Comparison of ENCODE assay signal across 12 mouse cellular contexts in the genomic region with DNA sequence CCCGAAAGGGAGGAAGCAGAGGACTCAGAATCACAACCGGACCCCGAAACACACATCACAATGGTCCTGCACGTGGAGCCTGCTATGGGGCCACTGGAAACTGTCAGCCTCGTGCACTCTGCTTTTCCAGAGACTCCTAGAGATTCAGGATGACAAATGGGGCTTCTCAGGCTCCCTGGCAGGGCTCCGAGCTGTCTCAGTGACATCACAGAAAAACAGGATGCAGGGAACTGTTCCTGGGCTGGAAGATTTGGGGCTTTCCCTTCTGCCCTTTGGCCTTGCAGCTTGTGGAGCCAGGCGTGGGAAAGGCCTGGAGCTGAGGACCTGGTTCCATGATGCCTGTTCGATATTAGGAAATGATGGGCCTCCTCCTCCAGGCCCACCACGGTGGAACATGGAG.
DNase-seq lines count a peak whose midpoint lies in the region.
"Had no signal": no experiment of that assay in that cellular context is flagged by ENCODE, and none has a peak within 500 bp of the region (broad histone marks: within the 10 kb centered on the region; RNA-seq: fewer than 3 reads in every experiment).

No protein-coding gene starts in this region.

- DNase-seq in heart, adult 18-20 months: peak; percentile 67 to 72
- DNase-seq in heart, postnatal 25 days (ENCODE audit: low spot score): no peak
- DNase-seq in adrenal gland, postnatal 10 days: peak; percentile 41
- peak; percentile 52 to 67 for DNase-seq in heart, adult 9 months (ENCODE audit: low spot score in 2 of 2)
- DNase-seq in kidney, postnatal 14 days: peak; percentile 83
- DNase-seq in neural tube, embryonic 10.5 days (ENCODE audit: extremely low spot score, low spot score): no peak
- DNase-seq in retina, embryonic 14.5 days (ENCODE audit: low spot score): no peak
- no peak for DNase-seq in ovary, adult 18-20 months (ENCODE audit: low spot score)
- DNase-seq: B cell, adult 2 months; cerebellum, postnatal 10 days; gastrocnemius, postnatal 10 days; thymus, postnatal 4 days had no signal

- intact Hi-C loops in heart, postnatal 25 days (cut with DNase I): no loop called here

Comparison
In these comparisons a context has a peak if more than half of its experiments do, and no peak if none do; other contexts are left out.
1. DNase-seq: peak in heart, adult 18-20 months (2 of 2), adrenal gland, postnatal 10 days (single experiment), heart, adult 9 months (2 of 2) and kidney, postnatal 14 days (single experiment); none in heart, postnatal 25 days (single experiment), neural tube, embryonic 10.5 days (single experiment), retina, embryonic 14.5 days (single experiment) and ovary, adult 18-20 months (single experiment).